Mouse (Mus musculus): Measurements from ENCODE around the gene Defb7.

Defb7 gene

GRCm38 (mm10) chr8:19494797-19495196, at the start of gene Defb7:
Gene Defb7 (plus strand): TSS chr8:19495097.
- DNase-seq (ENCODE audit: low spot score), result no peak

GRCm38 (mm10) chr8:19446378-19446777, 48.5 kb upstream of the Defb7 start:
- no peak for DNase-seq (ENCODE audit: low spot score)

GRCm38 (mm10) chr8:19461355-19461754, 33.5 kb upstream of the Defb7 start:
- no peak for DNase-seq (ENCODE audit: low spot score)

GRCm38 (mm10) chr8:19469026-19469425, 25.9 kb upstream of the Defb7 start:
- no peak for DNase-seq (ENCODE audit: low spot score)

GRCm38 (mm10) chr8:19500524-19500923, 5.6 kb downstream of the Defb7 start:
- DNase-seq (ENCODE audit: low spot score), result no peak

GRCm38 (mm10) chr8:19535195-19535829, 40.4 kb downstream of the Defb7 start:
- no peak for DNase-seq (ENCODE audit: low spot score)

GRCm38 (mm10) chr8:19540376-19540775, 45.5 kb downstream of the Defb7 start:
- no peak for DNase-seq (ENCODE audit: low spot score)

Measured in adipocyte (in vitro differentiated cells).